Mouse (Mus musculus): ENCODE data around the gene Prss45. TPM values are rescaled to one million over a fixed set of nuclear protein-coding genes. Genes with fewer than 3 reads are reported as not detected.
A peak's percentile ranks its signal among the peaks of the same experiment; 100 is the strongest.

Prss45 gene
- total RNA-seq, 2 experiments from 2014 or later = 0.38 to 0.49 TPM

- TF ChIP-seq CTCF (IDR thresholded peaks at IDR 0.05) = peak; percentile 86
- intact Hi-C loops (cut with DNase I) = loop anchor here (1.0 to 5.0 kb wide), 4 partner anchors 90 to 459 kb away; no protein-coding TSS in a partner anchor
- H3K4me3 ChIP-seq = no peak overlapping the region
- DNase-seq (ENCODE audit: extremely low spot score in 1 of 2, low spot score in 2 of 2) = peak; percentile 57 to 65
- no peak overlapping the region for H3K27ac ChIP-seq
Measured at GRCm38 (mm10) chr9:110871030-110871429, 36.6 kb downstream of the Prss45 start.

GRCm38 (mm10) chr9:110873681-110874659 lies 39.6 kb downstream of the Prss45 start:
- peak overlapping the region; percentile 41 for H3K4me3 ChIP-seq
- no peak overlapping the region for H3K27ac ChIP-seq
- peak in 1 of 2 experiments; percentile 42 for DNase-seq (ENCODE audit: extremely low spot score in 1 of 2, low spot score in 2 of 2)
- peak; percentile 16 for TF ChIP-seq CTCF (IDR thresholded peaks at IDR 0.05)
- intact Hi-C loops (cut with DNase I) = loop anchor here (5.0 kb wide), 1 partner anchor 462 kb away; no protein-coding TSS in a partner anchor

GRCm38 (mm10) chr9:110874660-110875191 lies 40.3 kb downstream of the Prss45 start:
- DNase-seq (ENCODE audit: extremely low spot score in 1 of 2, low spot score in 2 of 2) = no peak
- no peak for TF ChIP-seq CTCF (IDR thresholded peaks at IDR 0.05)
- no peak overlapping the region for H3K27ac ChIP-seq
- no peak overlapping the region for H3K4me3 ChIP-seq
- intact Hi-C loops (cut with DNase I) = loop anchor here (5.0 kb wide), 2 partner anchors 222 to 462 kb away; partner anchors contain the start of gene Nbeal2

- Histone ChIP-seq H3K4me3 (no peak overlapping the region), H3K27ac (no peak overlapping the region)
- TF ChIP-seq CTCF (IDR thresholded peaks at IDR 0.05) = no peak
- intact Hi-C loops (cut with DNase I) = loop anchor here (5.0 kb wide), 1 partner anchor 223 kb away; the partner anchor contains the start of gene Nbeal2
- DNase-seq (ENCODE audit: extremely low spot score in 1 of 2, low spot score in 2 of 2) = no peak
Measured at GRCm38 (mm10) chr9:110875288-110875695, 40.9 kb downstream of the Prss45 start.

GRCm38 (mm10) chr9:110877353-110877752 lies 43.0 kb downstream of the Prss45 start:
- Histone ChIP-seq H3K27ac (no peak overlapping the region), H3K4me3 (no peak overlapping the region)
- no peak for DNase-seq (ENCODE audit: extremely low spot score in 1 of 2, low spot score in 2 of 2)
- TF ChIP-seq CTCF (IDR thresholded peaks at IDR 0.05) = no peak
- intact Hi-C loops (cut with DNase I) = loop anchor here (5.0 kb wide), 1 partner anchor 225 kb away; the partner anchor contains the start of gene Nbeal2

- no peak overlapping the region for H3K27ac ChIP-seq
- DNase-seq (ENCODE audit: extremely low spot score in 1 of 2, low spot score in 2 of 2) = peak in 1 of 2 experiments; percentile 31
- intact Hi-C loops (cut with DNase I) = loop anchor here (5.0 kb wide), 1 partner anchor 226 kb away; the partner anchor contains the start of gene Nbeal2
Measured at GRCm38 (mm10) chr9:110877888-110878287, 43.5 kb downstream of the Prss45 start.

GRCm38 (mm10) chr9:110879191-110879920 lies 45.0 kb downstream of the Prss45 start, which contains the start of gene Als2cl:
Gene Als2cl, plus strand, starts transcription at chr9:110879870.
- H3K27ac ChIP-seq = peak within 1 kb of the TSS; percentile 82
- peak in 1 of 2 experiments; percentile 37 for DNase-seq (ENCODE audit: extremely low spot score in 1 of 2, low spot score in 2 of 2)
- intact Hi-C loops (cut with DNase I) = loop anchor here (5.0 kb wide), 1 partner anchor 227 kb away; the partner anchor contains the start of gene Nbeal2
- no peak for TF ChIP-seq CTCF (IDR thresholded peaks at IDR 0.05)
- peak within 1 kb of the TSS; percentile 66 for H3K4me3 ChIP-seq

More at GRCm38 (mm10) chr9:110877888-110878287, 43.5 kb downstream of the Prss45 start:
- TF ChIP-seq CTCF (IDR thresholded peaks at IDR 0.05) = no peak
- H3K4me3 ChIP-seq = no peak overlapping the region

- Histone ChIP-seq H3K27ac (peak within 1 kb of the TSS; percentile 82), H3K4me3 (peak within 1 kb of the TSS; percentile 66)
- intact Hi-C loops (cut with DNase I) = loop anchor here (5.0 kb wide), 1 partner anchor 228 kb away; the partner anchor contains the start of gene Nbeal2
- peak; percentile 53 to 57 for DNase-seq (ENCODE audit: extremely low spot score in 1 of 2, low spot score in 2 of 2)
- TF ChIP-seq CTCF (IDR thresholded peaks at IDR 0.05) = no peak
Measured at GRCm38 (mm10) chr9:110879998-110880561, 45.7 kb downstream of the Prss45 start, which contains the start of gene Tmie. Gene Tmie, minus strand, starts transcription at chr9:110880113.

- Histone ChIP-seq H3K4me3 (peak overlapping the region; percentile 66), H3K27ac (peak overlapping the region; percentile 82; the same call in 1 of the 2 replicates)
- intact Hi-C loops (cut with DNase I) = no loop called here
- DNase-seq (ENCODE audit: extremely low spot score in 1 of 2, low spot score in 2 of 2) = no peak
- TF ChIP-seq CTCF (IDR thresholded peaks at IDR 0.05) = no peak
Measured at GRCm38 (mm10) chr9:110880772-110881171, 46.4 kb downstream of the Prss45 start.

GRCm38 (mm10) chr9:110881953-110882352 lies 47.6 kb downstream of the Prss45 start:
- DNase-seq (ENCODE audit: extremely low spot score in 1 of 2, low spot score in 2 of 2) = no peak
- Histone ChIP-seq H3K4me3 (peak overlapping the region; percentile 3; the same call in 1 of the 2 replicates), H3K27ac (no peak overlapping the region)
- intact Hi-C loops (cut with DNase I) = no loop called here
- TF ChIP-seq CTCF (IDR thresholded peaks at IDR 0.05) = no peak

Measured in left cerebral cortex, adult 2 months (tissue).